14 mouse cellular contexts compared by ENCODE assay signal in the genomic region with DNA sequence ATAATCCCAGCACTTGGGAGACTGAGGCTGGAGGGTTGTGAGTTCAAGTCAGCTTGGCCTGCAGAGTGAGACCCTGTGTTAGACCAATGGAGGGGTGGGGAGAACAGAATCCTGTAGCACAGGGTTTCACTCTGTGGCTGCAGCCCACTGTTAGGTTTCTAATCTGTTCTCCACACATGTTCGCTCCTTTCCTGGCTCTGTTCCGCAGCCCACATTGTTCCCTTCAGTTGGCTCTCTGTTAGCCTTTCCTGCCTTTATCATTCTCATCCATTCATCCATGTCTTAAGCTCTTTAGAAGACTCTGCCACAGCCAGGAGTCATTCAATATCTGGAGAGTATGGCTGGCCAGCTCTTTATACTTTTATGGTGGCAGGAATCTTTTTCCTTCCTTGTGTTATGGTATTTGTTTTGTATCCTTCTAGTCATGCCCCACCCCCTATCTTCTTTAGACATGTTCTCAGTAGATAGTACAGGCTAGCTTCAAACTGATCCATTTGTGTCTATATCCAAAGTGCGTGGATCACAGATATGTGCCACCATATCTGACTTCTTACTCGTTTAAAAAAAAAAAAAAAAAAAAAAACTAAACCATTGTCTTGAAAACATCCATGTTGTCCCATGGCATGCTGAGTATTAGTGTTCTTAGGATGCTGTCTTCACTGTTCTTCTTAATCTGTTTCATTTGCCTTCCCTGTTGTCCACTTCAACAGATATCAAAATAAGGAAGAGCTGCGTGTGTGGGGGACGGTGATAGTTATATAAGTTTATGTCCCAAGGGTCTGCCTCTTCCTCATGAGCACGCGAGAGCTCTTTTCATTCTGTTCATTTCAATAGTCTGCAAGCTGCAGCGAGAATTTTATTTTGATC. TPM values are rescaled to one million over a fixed set of nuclear protein-coding genes. Genes with fewer than 3 reads are reported as not detected.
DNase-seq lines count a peak whose midpoint lies in the region; ATAC-seq and TF ChIP-seq lines count a peak whose summit lies in the region.
"Had no signal": no experiment of that assay in that cellular context is flagged by ENCODE, and none has a peak within 500 bp of the region (broad histone marks: within the 10 kb centered on the region; RNA-seq: fewer than 3 reads in every experiment).

No protein-coding gene starts in this region.

- DNase-seq in heart, adult 11 months: peak; percentile 90
- no peak for DNase-seq in heart, adult 8-10 months (ENCODE audit: low spot score)
- peak; percentile 25 for DNase-seq in lung, postnatal 0 days (ENCODE audit: low spot score)
- no peak for DNase-seq in lung, postnatal 25 days (ENCODE audit: low spot score)
- DNase-seq in liver: peak; percentile 56
- DNase-seq in urinary bladder, postnatal 25 days (ENCODE audit: low spot score): no peak
- no peak for DNase-seq in spleen, adult 18-20 months
- DNase-seq: adrenal gland, postnatal 25 days; cerebellum, postnatal 36 days; gastrocnemius, postnatal 10 days had no signal

- no peak overlapping the region for H3K27ac ChIP-seq in lung, postnatal 0 days (ENCODE audit: low read length)
- H3K27ac ChIP-seq: forebrain, embryonic 15.5 days; hindbrain, embryonic 15.5 days; layer of hippocampus, adult 2 months had no signal

- no peaks in the 10 kb centered on the region for H3K36me3 ChIP-seq in lung, postnatal 0 days (ENCODE audit: insufficient read depth, low read length)
- H3K36me3 ChIP-seq: forebrain, embryonic 15.5 days; hindbrain, embryonic 15.5 days had no signal

- no peak overlapping the region for H3K9ac ChIP-seq in lung, postnatal 0 days (replicated peaks; ENCODE audit: low read depth)
- H3K9ac ChIP-seq: forebrain, embryonic 15.5 days; hindbrain, embryonic 15.5 days had no signal

- H3K9me3 ChIP-seq in lung, postnatal 0 days (ENCODE audit: low read length): no peaks in the 10 kb centered on the region
- H3K9me3 ChIP-seq: forebrain, embryonic 15.5 days; hindbrain, embryonic 15.5 days had no signal

- no peak overlapping the region for H3K4me3 ChIP-seq in lung, postnatal 0 days (ENCODE audit: low read depth, low read length)
- H3K4me3 ChIP-seq: forebrain, embryonic 15.5 days; hindbrain, embryonic 15.5 days; layer of hippocampus, adult 2 months had no signal

- peak; percentile 55 for ATAC-seq in lung, postnatal 0 days
- 0 out of 2 replicates have a peak, but pooled peaks have one; percentile 14 for ATAC-seq in megakaryocyte, adult 5-6 weeks (ENCODE audit: poor library complexity, severe bottlenecking)
- ATAC-seq: forebrain, embryonic 15.5 days had no signal

- WGBS in lung, postnatal 0 days: 75% methylated on average over 9 of the region's 9 CpGs

- no peaks in the 10 kb centered on the region for H3K27me3 ChIP-seq in lung, postnatal 0 days (replicated peaks; ENCODE audit: insufficient read depth, low read length)
- H3K27me3 ChIP-seq: forebrain, embryonic 15.5 days; hindbrain, embryonic 15.5 days had no signal

- H3K4me1 ChIP-seq in lung, postnatal 0 days (ENCODE audit: insufficient read depth, low read depth, low read length): peaks cover 3% of the 10 kb centered on the region; the same call in 1 of the 2 replicates
- H3K4me1 ChIP-seq: forebrain, embryonic 15.5 days; hindbrain, embryonic 15.5 days had no signal

- no peak overlapping the region for H3K4me2 ChIP-seq in lung, postnatal 0 days (replicated peaks; ENCODE audit: low read depth, low read length)
- H3K4me2 ChIP-seq: forebrain, embryonic 15.5 days; hindbrain, embryonic 15.5 days had no signal

- TF ChIP-seq CTCF in lung, postnatal 0 days (IDR thresholded peaks at IDR 0.05): no peak

- peak; percentile 55; the same call in 1 of the 2 replicates for TF ChIP-seq EP300 in lung, postnatal 0 days (IDR thresholded peaks at IDR 0.05)

RNA-seq across cellular contexts. Expression of gene Prcp, which starts 9.8 kb away (rescaled TPM):
- 10 to 100 TPM in 2 of 4 experiments, 1 to 10 TPM in 2; 6.4 to 11.4 (median 9.2) TPM for total RNA-seq in heart, adult 8-10 months (2022)
- polyA plus RNA-seq in lung, postnatal 0 days (2015; fragmentation: Nextera tagmentation; extraction: Ambion mirVana): 30.0 and 34.9 TPM in 2 replicates
- 187 and 192 TPM in 2 replicates for total RNA-seq in megakaryocyte, adult 5-6 weeks (2015)
- 64.8 and 78.7 TPM in 2 replicates for total RNA-seq in megakaryocyte, adult 5-6 weeks (2017)

RNA-seq across cellular contexts. Expression of gene Ddias, which starts 10.0 kb away (rescaled TPM):
- under 1 TPM; 0.16 to 0.41 (median 0.33) TPM for total RNA-seq in heart, adult 8-10 months (2022)
- polyA plus RNA-seq in lung, postnatal 0 days (2015; fragmentation: Nextera tagmentation; extraction: Ambion mirVana): 1.1 and 1.5 TPM in 2 replicates
- total RNA-seq in megakaryocyte, adult 5-6 weeks (2015): 11.7 and 12.7 TPM in 2 replicates
- 12.0 and 15.2 TPM in 2 replicates for total RNA-seq in megakaryocyte, adult 5-6 weeks (2017)

Comparison
In these comparisons a context has a peak if more than half of its experiments do, and no peak if none do; other contexts are left out.
1. DNase-seq: peak in heart, adult 11 months (single experiment), lung, postnatal 0 days (single experiment) and liver (single experiment); none in heart, adult 8-10 months (single experiment), lung, postnatal 25 days (single experiment), urinary bladder, postnatal 25 days (single experiment) and spleen, adult 18-20 months (0 of 2).
2. RNA of gene Prcp, which starts 9.8 kb away (total RNA-seq): 64.8 to 192 TPM in megakaryocyte, adult 5-6 weeks; 6.4 to 11.4 TPM in heart, adult 8-10 months; every median in the first group is over 4 times any median in the second.
3. RNA of gene Ddias, which starts 10.0 kb away (total RNA-seq): 11.7 to 15.2 TPM in megakaryocyte, adult 5-6 weeks; 0.16 to 0.41 TPM in heart, adult 8-10 months; every median in the first group is over 4 times any median in the second.